Mouse (Mus musculus) brown adipose tissue, adult 24 weeks (tissue): ENCODE measurements around the gene Kcna6. TPM values are rescaled to one million over a fixed set of nuclear protein-coding genes. Genes with fewer than 3 reads are reported as not detected.

Experiments used
- H3K27ac ChIP-seq: fragments of 200-500 bp; replicated peaks from 2 replicates; pipeline ENCODE4 v1.5.1; 2012; ENCODE audit warnings: low read depth, mild to moderate bottlenecking, low read length
- H3K4me1 ChIP-seq: fragments of 200-500 bp; 2 replicates; pipeline ENCODE4 v1.6.1; 2012; ENCODE audit warnings: low read length, mixed read lengths; ENCODE audit not compliant: control insufficient read depth, insufficient read depth, insufficient read length
- H3K4me3 ChIP-seq: fragments of 200-500 bp; 2 replicates; pipeline ENCODE4 v1.5.1; 2012; ENCODE audit warnings: low read depth, mild to moderate bottlenecking, low read length, moderate library complexity; ENCODE audit not compliant: insufficient read depth
- polyA plus RNA-seq: library from polyadenylated mRNA; stranded (reverse); fragments of >200 nt; gene quantifications from 2 replicates; pipeline ENCODE4 v1.2.4, GENCODE M21; 2012; ENCODE audit not compliant: missing spikeins, insufficient read depth, insufficient read length

Gene Kcna6
- polyA plus RNA-seq, 1 experiment: 0.87 TPM

- no peak overlapping the region for H3K27ac ChIP-seq
- no peak overlapping the region for H3K4me3 ChIP-seq
- H3K4me1 ChIP-seq: no peaks in the 10 kb centered on the region
Measured at GRCm38 (mm10) chr6:126699995-126700394, 40.5 kb downstream of the Kcna6 start.

- H3K4me3 ChIP-seq: no peak overlapping the region
- H3K4me1 ChIP-seq: no peaks in the 10 kb centered on the region
- H3K27ac ChIP-seq: no peak overlapping the region
Measured at GRCm38 (mm10) chr6:126687120-126687519, 53.4 kb downstream of the Kcna6 start.

GRCm38 (mm10) chr6:126685135-126685534 is 55.3 kb downstream of the Kcna6 start:
- Histone ChIP-seq H3K4me1 (no peaks in the 10 kb centered on the region), H3K4me3 (no peak overlapping the region), H3K27ac (no peak overlapping the region)

DNA sequence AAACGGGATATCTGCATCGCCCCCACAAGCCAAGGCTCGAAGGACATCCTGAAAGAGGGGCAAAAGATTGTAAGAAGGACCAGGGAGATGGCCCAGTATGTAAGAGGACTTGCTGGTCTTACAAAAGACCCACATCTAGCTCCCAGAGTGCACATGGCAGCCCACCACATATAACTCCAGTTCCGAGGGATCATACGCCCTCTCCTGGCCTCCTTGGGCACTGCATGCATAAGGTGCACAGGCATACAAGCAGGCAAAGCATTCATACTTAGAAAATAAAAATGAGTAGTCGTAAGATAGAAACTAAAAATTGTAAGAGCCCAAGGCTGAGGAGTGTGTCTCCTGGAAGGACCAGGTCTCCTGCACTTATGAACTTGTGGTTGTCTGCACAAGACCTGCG is 61.5 kb downstream of the Kcna6 start:
- no peaks in the 10 kb centered on the region for H3K4me1 ChIP-seq
- no peak overlapping the region for H3K4me3 ChIP-seq
- no peak overlapping the region for H3K27ac ChIP-seq

DNA sequence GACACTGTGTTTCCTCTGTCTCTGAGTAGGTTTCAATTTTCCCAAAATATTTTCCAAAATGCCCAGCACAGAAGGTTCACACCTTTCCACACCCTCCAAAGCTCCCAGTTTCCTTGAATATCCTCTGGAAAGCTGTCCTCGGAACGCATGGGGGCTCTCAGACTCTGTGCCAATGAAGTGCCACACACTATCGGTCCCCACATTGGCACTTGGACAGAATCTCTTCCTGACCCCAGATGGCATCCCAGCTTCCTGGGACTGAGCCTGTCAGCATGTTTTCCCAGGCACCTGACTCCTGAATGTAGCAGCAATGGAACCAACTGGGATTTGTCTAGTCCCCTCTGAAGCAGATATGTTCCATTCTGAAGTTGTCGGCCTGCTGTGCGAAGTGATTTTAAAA is 73.5 kb downstream of the Kcna6 start:
- Histone ChIP-seq H3K27ac (no peak overlapping the region), H3K4me1 (no peaks in the 10 kb centered on the region), H3K4me3 (no peak overlapping the region)

DNA sequence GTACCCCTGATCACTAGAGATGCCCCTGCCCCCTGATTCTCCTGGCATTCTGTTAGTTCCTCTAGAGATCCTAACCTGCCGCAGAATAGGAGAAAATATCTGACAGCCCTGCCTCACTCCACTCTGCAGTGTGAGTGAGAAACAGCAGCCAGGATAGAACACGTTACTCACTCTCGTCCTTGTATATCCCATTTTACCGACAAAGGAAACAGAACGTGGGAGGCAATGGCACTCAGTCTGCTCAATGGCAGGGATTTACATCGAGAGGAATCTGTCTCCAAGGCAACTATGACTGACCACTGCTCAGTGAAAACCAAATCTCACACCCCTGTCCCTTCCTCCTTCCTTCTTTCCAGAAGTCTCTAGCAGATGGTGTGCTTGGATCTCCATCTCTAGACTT is 74.4 kb downstream of the Kcna6 start:
- Histone ChIP-seq H3K4me1 (no peaks in the 10 kb centered on the region), H3K27ac (no peak overlapping the region), H3K4me3 (no peak overlapping the region)

DNA sequence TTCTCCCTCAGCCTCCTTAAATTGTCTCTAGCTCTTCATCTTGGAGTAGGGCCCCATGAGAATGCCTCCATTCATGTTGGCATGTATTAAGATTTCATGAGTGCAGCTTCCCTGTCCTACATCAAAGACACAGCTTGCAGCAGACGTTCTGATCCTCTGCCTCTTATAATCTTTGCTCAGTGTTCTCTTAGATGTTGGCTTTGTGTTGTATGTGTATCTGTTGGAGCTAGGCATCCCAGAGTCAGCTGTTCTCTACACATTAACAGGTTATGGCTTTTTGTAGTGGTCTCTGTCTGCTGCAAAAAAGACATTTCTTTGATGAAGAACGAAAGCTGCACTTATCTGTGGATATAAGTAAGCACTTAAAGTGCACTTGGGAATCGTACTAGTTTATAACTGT is 75.9 kb downstream of the Kcna6 start:
- no peaks in the 10 kb centered on the region for H3K4me1 ChIP-seq
- H3K27ac ChIP-seq: no peak overlapping the region
- no peak overlapping the region for H3K4me3 ChIP-seq

Other genes with a start within 250 kb of the Kcna6 start
- gene Kcna5, start 205.3 kb downstream of the Kcna6 start, polyA plus RNA-seq: 1.3 and 6.0 TPM in 2 replicates
- 0.92 and 1.8 TPM in 2 replicates for gene Kcna1, start 94.3 kb downstream of the Kcna6 start, polyA plus RNA-seq
- 523 and 772 TPM in 2 replicates for gene Ndufa9, start 108.5 kb upstream of the Kcna6 start, polyA plus RNA-seq
- gene Akap3, start 112.4 kb upstream of the Kcna6 start, polyA plus RNA-seq: not detected in 2 replicates
- not detected in 2 replicates for gene Dyrk4, start 181.2 kb upstream of the Kcna6 start, polyA plus RNA-seq
- gene Rad51ap1, start 198.9 kb upstream of the Kcna6 start, polyA plus RNA-seq: 1.3 TPM in 1 of 2 replicates, not detected in the other
- 15.9 and 23.6 TPM in 2 replicates for gene D6Wsu163e, start 199.3 kb upstream of the Kcna6 start, polyA plus RNA-seq